Mouse (Mus musculus): Measurements from ENCODE around the gene Olfr704.
A peak's percentile ranks its signal among the peaks of the same experiment; 100 is the strongest.
"Not testable (repeated sequence)": the region's sequence is repeated elsewhere in the genome, so short reads cannot be mapped to it uniquely, and the experiment has no call there.

Gene Olfr704

GRCm38 (mm10) chr7:106862885-106863284 is at the start of gene Olfr704:
Olfr704 (plus strand) TSS chr7:106863185.
- DNase-seq (ENCODE audit: low spot score in 2 of 2): no peak

- DNase-seq (ENCODE audit: low spot score in 2 of 2): no peak
These were observed 49.2 kb upstream of the Olfr704 start, which contains the start of gene Olfr701 for GRCm38 (mm10) chr7:106813829-106814228. Olfr701 (plus strand) TSS chr7:106814129.

GRCm38 (mm10) chr7:106815775-106816174 is 47.2 kb upstream of the Olfr704 start:
- DNase-seq (ENCODE audit: low spot score in 2 of 2): peak in 1 of 2 experiments; percentile 24

- DNase-seq (ENCODE audit: low spot score in 2 of 2): no peak
These were observed 44.6 kb upstream of the Olfr704 start for GRCm38 (mm10) chr7:106818414-106818813.

GRCm38 (mm10) chr7:106833793-106834192 is 29.2 kb upstream of the Olfr704 start, which contains the start of gene Olfr702:
Olfr702 (minus strand) TSS chr7:106833893.
- DNase-seq (ENCODE audit: low spot score in 2 of 2): no peak

- no peak for DNase-seq (ENCODE audit: low spot score in 2 of 2)
These were observed 19.9 kb upstream of the Olfr704 start, which contains the start of gene Olfr703 for GRCm38 (mm10) chr7:106843060-106843459. Olfr703 (plus strand) TSS chr7:106843360.

GRCm38 (mm10) chr7:106876791-106877190 is 13.8 kb downstream of the Olfr704 start, which contains the start of gene Olfr705:
Olfr705 (minus strand) TSS chr7:106876891.
- DNase-seq (ENCODE audit: low spot score in 2 of 2): no peak

GRCm38 (mm10) chr7:106888062-106888461 is 25.1 kb downstream of the Olfr704 start, which contains the start of gene Olfr706:
Olfr706 (minus strand) TSS chr7:106888162.
- DNase-seq (ENCODE audit: low spot score in 2 of 2): no peak

- not testable (repeated sequence) for DNase-seq (ENCODE audit: low spot score in 2 of 2)
These were observed 38.2 kb downstream of the Olfr704 start, which contains the start of gene Olfr707 for GRCm38 (mm10) chr7:106901141-106901540. Olfr707 (minus strand) TSS chr7:106901241.

- DNase-seq (ENCODE audit: low spot score in 2 of 2): no peak
These were observed 44.7 kb downstream of the Olfr704 start, which contains the start of gene Olfr1532-ps1 for GRCm38 (mm10) chr7:106907676-106908075. Olfr1532-ps1 (plus strand) TSS chr7:106908001.

All from thymus, postnatal 10 days (tissue).